Mouse (Mus musculus) ES-E14 (cell line): Measurements from ENCODE around the gene Snx6. TPM values are rescaled to one million over a fixed set of nuclear protein-coding genes. Genes with fewer than 3 reads are reported as not detected.
A peak's percentile ranks its signal among the peaks of the same experiment; 100 is the strongest.

Experiments
- DNase-seq: peaks from one replicate; pipeline ENCODE4 v3.0.0-alpha.2; 2013; ENCODE audit warnings: low read depth, low spot score
- H3K27ac ChIP-seq: 2 replicates; pipeline ENCODE4 v1.5.1; 2012; ENCODE audit warnings: low read depth, mild to moderate bottlenecking, low read length, moderate library complexity, mixed read lengths; ENCODE audit not compliant: poor library complexity, insufficient read depth, severe bottlenecking
- H3K36me3 ChIP-seq: 2 replicates; pipeline ENCODE4 v1.6.1; 2012; ENCODE audit warnings: mild to moderate bottlenecking, low read length, moderate library complexity, mixed read lengths; ENCODE audit not compliant: control insufficient read depth, poor library complexity, insufficient read depth, severe bottlenecking
- H3K4me1 ChIP-seq, 2 experiments: fragments of 150-350 bp in 1 of 2; sonication (generic) in 1 of 2; 2 replicates each; pipeline ENCODE4 v1.6.1; 2012; ENCODE audit warnings: low read length in 2 of 2, mild to moderate bottlenecking in 1 of 2, mixed read lengths in 1 of 2; ENCODE audit not compliant: control insufficient read depth in 2 of 2, insufficient read depth in 2 of 2, poor library complexity in 1 of 2
- H3K4me3 ChIP-seq, 2 experiments: fragments of 150-350 bp in 1 of 2; sonication (generic) in 1 of 2; 2 replicates each; pipeline ENCODE4 v1.5.1; 2012; ENCODE audit warnings: low read length in 2 of 2, low read depth in 1 of 2, mild to moderate bottlenecking in 1 of 2, mixed read lengths in 1 of 2; ENCODE audit not compliant: insufficient read depth in 1 of 2, poor library complexity in 1 of 2, severe bottlenecking in 1 of 2
- H3K9ac ChIP-seq: 2 replicates; pipeline ENCODE4 v1.6.1; 2012; ENCODE audit warnings: low read depth, mild to moderate bottlenecking, low read length, mixed read lengths; ENCODE audit not compliant: poor library complexity, insufficient read depth, severe bottlenecking
- H3K9me3 ChIP-seq: fragments of 150-350 bp; sonication (generic); 2 replicates; pipeline ENCODE4 v1.6.1; 2012; ENCODE audit warnings: low read depth, mild to moderate bottlenecking, low read length; ENCODE audit not compliant: control insufficient read depth, insufficient read depth
- CHD2 ChIP-seq: IDR thresholded peaks from 2 replicates; pipeline ENCODE4 v1.6.1; 2014; ENCODE audit warnings: mild to moderate bottlenecking, low read depth, low read length, inconsistent platforms
- HCFC1 ChIP-seq: IDR thresholded peaks from 2 replicates; pipeline ENCODE4 v1.6.1; 2012; ENCODE audit warnings: low read length, inconsistent platforms, borderline replicate concordance; ENCODE audit not compliant: insufficient read depth
- MAFK ChIP-seq: IDR thresholded peaks from 2 replicates; pipeline ENCODE4 v1.6.1; 2014; ENCODE audit warnings: mild to moderate bottlenecking, low read depth, low read length, inconsistent platforms; ENCODE audit not compliant: insufficient read depth
- ZC3H11A ChIP-seq: IDR thresholded peaks from 2 replicates; pipeline ENCODE4 v1.6.1; 2012; ENCODE audit warnings: low read depth, mild to moderate bottlenecking, inconsistent platforms, low read length, borderline replicate concordance
- ZNF384 ChIP-seq: IDR thresholded peaks from 2 replicates; pipeline ENCODE4 v1.6.1; 2012; ENCODE audit warnings: low read depth, low read length, inconsistent platforms
- in situ Hi-C, 2 experiments: fragments of 600-800 bp; cut with MboI; formaldehyde crosslinking; loops; one replicate each; pipeline ENCODE4 v1.15.1; 2025; ENCODE audit warnings: low sequenced_read_pairs in 2 of 2, inconsistent platforms in 1 of 2; ENCODE audit not compliant: unreplicated experiment in 2 of 2
- total RNA-seq: library from RNA; depleted of rRNA; stranded (reverse); fragments of 300-350 nt; gene quantifications from 2 replicates; pipeline ENCODE4 v1.2.3, GENCODE M21; 2012; rRNA removed

Snx6 gene
- total RNA-seq, 1 experiment, result 53.2 TPM

- no peaks in the 10 kb centered on the region for H3K4me1 ChIP-seq
- in situ Hi-C loops, result no loop called here
- no peaks in the 10 kb centered on the region for H3K9me3 ChIP-seq
- no peak overlapping the region for H3K27ac ChIP-seq
- no peak for DNase-seq
- H3K4me3 ChIP-seq, result no peak overlapping the region
- no peaks in the 10 kb centered on the region for H3K36me3 ChIP-seq
- TF ChIP-seq HCFC1, result no peak
- H3K9ac ChIP-seq, result no peak overlapping the region
Measured at GRCm38 (mm10) chr12:54699394-54699793, 96.1 kb downstream of the Snx6 start.

GRCm38 (mm10) chr12:54697791-54698250 is 97.7 kb downstream of the Snx6 start:
- no peak overlapping the region for H3K9ac ChIP-seq
- no peak for DNase-seq
- no peaks in the 10 kb centered on the region for H3K36me3 ChIP-seq
- no peak overlapping the region for H3K4me3 ChIP-seq
- in situ Hi-C loops, result no loop called here
- H3K9me3 ChIP-seq, result no peaks in the 10 kb centered on the region
- TF ChIP-seq ZC3H11A (no peak), CHD2 (no peak), MAFK (no peak), HCFC1 (no peak), ZNF384 (no peak)
- no peak overlapping the region for H3K27ac ChIP-seq
- H3K4me1 ChIP-seq, result no peaks in the 10 kb centered on the region

GRCm38 (mm10) chr12:54697003-54697597 is 98.4 kb downstream of the Snx6 start:
- in situ Hi-C loops, result no loop called here

More at GRCm38 (mm10) chr12:54697003-54697597, 98.4 kb downstream of the Snx6 start:
- H3K9me3 ChIP-seq, result no peaks in the 10 kb centered on the region
- H3K27ac ChIP-seq, result no peak overlapping the region
- TF ChIP-seq CHD2 (no peak), ZNF384 (no peak), ZC3H11A (no peak), HCFC1 (no peak), MAFK (no peak)
- H3K9ac ChIP-seq, result no peak overlapping the region
- peak; percentile 40 for DNase-seq
- H3K4me3 ChIP-seq, result no peak overlapping the region
- no peaks in the 10 kb centered on the region for H3K4me1 ChIP-seq
- H3K36me3 ChIP-seq, result peaks cover under 1% of the 10 kb centered on the region; the same call in 1 of the 2 replicates

Other genes starting within 250 kb of the Snx6 start
- 14.3 and 23.7 TPM in 2 replicates for gene Sptssa, start 139.1 kb downstream of the Snx6 start, total RNA-seq
- 31.3 and 37.8 TPM in 2 replicates for gene Eapp, start 99.8 kb downstream of the Snx6 start, total RNA-seq
- 32.6 and 50.9 TPM in 2 replicates for gene Cfl2, start 67.2 kb upstream of the Snx6 start, total RNA-seq
- not detected in 2 replicates for gene Gm20403, start 190.8 kb upstream of the Snx6 start, total RNA-seq
- gene Baz1a, start 218.6 kb upstream of the Snx6 start, total RNA-seq, result 19.7 and 22.9 TPM in 2 replicates